ENCODE assay signal across 15 mouse cellular contexts in the genomic region with DNA sequence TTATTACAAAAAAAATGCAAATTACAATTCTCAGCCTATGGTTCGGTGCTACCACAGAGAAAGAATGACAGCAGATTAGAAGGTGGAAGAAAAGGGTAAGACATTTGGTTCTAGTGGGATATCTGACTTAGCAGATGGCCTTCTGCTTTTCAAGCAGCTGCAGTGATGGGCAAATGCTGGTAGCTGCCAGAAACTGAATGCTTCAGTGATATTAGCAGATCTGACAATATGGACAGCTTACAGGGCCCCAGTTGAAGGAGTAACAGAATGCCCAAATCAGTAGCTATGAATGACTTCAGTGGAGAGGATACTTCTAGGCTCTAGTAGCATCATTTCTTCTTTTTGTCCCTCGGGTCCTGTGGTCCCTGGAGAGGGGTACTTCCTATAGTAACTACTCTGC.
"Had no signal": no experiment of that assay in that cellular context is flagged by ENCODE, and none has a peak within 500 bp of the region (broad histone marks: within the 10 kb centered on the region; RNA-seq: fewer than 3 reads in every experiment).

No protein-coding gene starts in this region.

- H3K4me3 ChIP-seq: left cerebral cortex, adult 2 months; limb, embryonic 12.5 days; liver, embryonic 13.5 days; lung, embryonic 15.5 days; megakaryocyte, embryonic 14.5 days; stomach, embryonic 15.5 days had no signal

- ATAC-seq: liver, postnatal 0 days; midbrain, embryonic 16.5 days had no signal

- H3K9me3 ChIP-seq: limb, embryonic 12.5 days; liver, embryonic 13.5 days; lung, embryonic 15.5 days; megakaryocyte, embryonic 14.5 days; stomach, embryonic 15.5 days had no signal

- H3K27me3 ChIP-seq: liver, embryonic 13.5 days; lung, embryonic 15.5 days; stomach, embryonic 15.5 days had no signal

- H3K36me3 ChIP-seq: limb, embryonic 12.5 days; liver, embryonic 13.5 days; lung, embryonic 15.5 days; stomach, embryonic 15.5 days had no signal

- H3K27ac ChIP-seq: left cerebral cortex, adult 2 months; limb, embryonic 12.5 days; liver, embryonic 13.5 days; lung, embryonic 15.5 days; macrophage; stomach, embryonic 15.5 days had no signal

- H3K4me2 ChIP-seq: limb, embryonic 12.5 days; liver, embryonic 13.5 days; lung, embryonic 15.5 days; midbrain, embryonic 11.5 days; stomach, embryonic 15.5 days had no signal

- DNase-seq: kidney, postnatal 25 days; liver; liver, embryonic 13.5 days; liver, postnatal 0 days; lung, postnatal 14 days; right cerebral cortex, postnatal 14 days; thymus, postnatal 36 days had no signal

- H3K4me1 ChIP-seq: limb, embryonic 12.5 days; liver, embryonic 13.5 days; lung, embryonic 15.5 days; megakaryocyte, embryonic 14.5 days; stomach, embryonic 15.5 days had no signal

- H3K9ac ChIP-seq: limb, embryonic 12.5 days; liver, embryonic 13.5 days; liver, postnatal 0 days; lung, embryonic 15.5 days; stomach, embryonic 15.5 days had no signal
